Mouse (Mus musculus) frontal cortex, adult 2 months (tissue): Measurements from ENCODE around the gene Nipa2. TPM values are rescaled to one million over a fixed set of nuclear protein-coding genes. Genes with fewer than 3 reads are reported as not detected.
A peak's percentile ranks its signal among the peaks of the same experiment; 100 is the strongest.
"Not testable (repeated sequence)": the region's sequence is repeated elsewhere in the genome, so short reads cannot be mapped to it uniquely, and the experiment has no call there.

Source experiments
- DNase-seq, 2 experiments: peaks; one replicate each; pipeline ENCODE4 v3.0.0; 2022; ENCODE audit warnings: low spot score in 1 of 2; ENCODE audit errors: extremely low spot score in 1 of 2
- polyA plus RNA-seq: library from polyadenylated mRNA; depleted of rRNA; stranded (reverse); fragments of >200 nt; gene quantifications from 2 replicates; pipeline ENCODE4 v1.2.3, GENCODE M21; 2012; rRNA removed

Gene Nipa2
- polyA plus RNA-seq, 1 experiment: 25.8 TPM

- no peak for DNase-seq
These were observed 6.2 kb downstream of the Nipa2 start for GRCm38 (mm10) chr7:55956054-55956453.

GRCm38 (mm10) chr7:55938341-55938740 is 23.9 kb downstream of the Nipa2 start:
- DNase-seq: no peak

- DNase-seq: no peak
These were observed 27.3 kb downstream of the Nipa2 start for GRCm38 (mm10) chr7:55935025-55935424.

- no peak for DNase-seq
These were observed 33.6 kb downstream of the Nipa2 start for GRCm38 (mm10) chr7:55928649-55929048.

DNA sequence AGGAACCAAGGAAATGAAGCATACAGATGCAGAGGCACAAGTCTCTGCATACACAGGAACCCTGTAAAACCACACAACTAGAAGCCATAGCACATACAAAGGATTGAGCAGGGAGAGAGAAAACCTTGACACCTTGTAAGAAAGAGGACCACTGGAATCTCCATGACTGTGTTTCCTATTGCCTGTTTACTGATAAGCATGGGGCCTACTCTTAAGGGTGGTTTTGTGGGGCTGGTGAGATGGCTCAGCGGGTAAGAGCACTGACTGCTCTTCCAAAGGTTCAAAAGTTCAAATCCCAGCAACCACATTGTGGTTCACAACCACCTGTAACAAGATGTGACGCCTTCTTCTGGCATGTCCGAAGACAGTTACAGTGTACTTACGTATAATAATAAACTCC is 35.0 kb downstream of the Nipa2 start:
- DNase-seq: no peak

DNA sequence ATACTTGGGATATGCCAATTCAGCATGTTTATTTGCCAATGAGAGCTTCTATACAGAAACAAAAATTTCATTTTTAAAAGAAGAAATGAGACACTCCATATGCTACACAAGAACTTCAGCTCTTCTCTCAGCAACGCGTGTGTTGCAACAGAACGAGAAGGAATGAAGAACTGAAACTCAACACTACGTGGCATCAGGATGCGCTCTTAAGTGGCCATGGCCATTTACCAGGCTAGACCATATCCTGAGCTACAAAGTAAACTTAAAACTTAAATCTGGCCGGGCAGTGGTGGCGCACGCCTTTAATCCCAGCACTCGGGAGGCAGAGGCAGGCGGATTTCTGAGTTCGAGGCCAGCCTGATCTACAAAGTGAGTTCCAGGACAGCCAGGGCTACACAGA is 43.9 kb downstream of the Nipa2 start:
- not testable (repeated sequence) for DNase-seq

- DNase-seq: no peak
These were observed 50.2 kb downstream of the Nipa2 start for GRCm38 (mm10) chr7:55912118-55912517.

- peak in 1 of 2 experiments; percentile 25 for DNase-seq
These were observed 50.9 kb downstream of the Nipa2 start for GRCm38 (mm10) chr7:55911371-55911770.

DNA sequence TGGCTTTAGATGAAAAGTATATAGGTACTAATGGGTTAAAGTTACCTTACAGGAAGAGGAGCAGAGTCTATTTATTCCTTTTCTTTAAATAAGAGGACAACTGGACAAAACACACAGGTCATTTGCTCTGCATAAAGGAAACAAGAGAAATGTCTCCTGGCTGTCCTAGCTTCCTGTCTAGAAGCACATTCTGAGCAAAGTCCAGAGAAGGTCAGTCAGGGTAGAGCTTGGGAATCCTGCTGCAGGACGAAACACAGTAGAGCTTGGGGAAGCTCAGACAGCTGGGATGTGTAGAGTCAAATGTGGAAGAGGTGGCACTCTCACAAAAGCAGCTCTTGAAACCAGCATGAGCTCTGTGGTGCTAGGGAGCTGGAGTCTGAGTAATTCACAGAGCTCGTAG is 51.9 kb downstream of the Nipa2 start:
- no peak for DNase-seq

- DNase-seq: no peak
These were observed 52.8 kb downstream of the Nipa2 start for GRCm38 (mm10) chr7:55909519-55909918.

GRCm38 (mm10) chr7:55905449-55905848 is 56.8 kb downstream of the Nipa2 start:
- no peak for DNase-seq

DNA sequence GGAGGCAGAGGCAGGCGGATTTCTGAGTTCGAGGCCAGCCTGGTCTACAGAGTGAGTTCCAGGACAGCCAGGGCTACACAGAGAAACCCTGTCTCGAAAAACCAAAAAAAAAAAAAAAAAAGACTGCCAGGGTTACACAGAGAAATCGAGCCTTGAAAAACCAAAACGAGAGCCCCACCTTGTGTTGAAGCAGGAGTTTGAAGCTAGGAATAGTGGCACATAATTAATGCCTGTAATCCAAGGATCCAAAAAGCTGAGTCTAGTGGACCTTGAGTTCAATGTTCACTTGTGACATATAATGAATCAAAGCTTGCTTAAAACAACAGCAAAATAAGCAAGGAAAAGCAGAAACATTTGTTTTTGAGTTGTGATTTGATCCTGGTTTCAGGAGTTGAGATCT is 58.5 kb downstream of the Nipa2 start:
- DNase-seq: no peak

GRCm38 (mm10) chr7:55891797-55892196 is 70.5 kb downstream of the Nipa2 start:
- DNase-seq: peak in 1 of 2 experiments; percentile 36

GRCm38 (mm10) chr7:55890731-55891130 is 71.5 kb downstream of the Nipa2 start:
- DNase-seq: peak in 1 of 2 experiments; percentile 45

DNA sequence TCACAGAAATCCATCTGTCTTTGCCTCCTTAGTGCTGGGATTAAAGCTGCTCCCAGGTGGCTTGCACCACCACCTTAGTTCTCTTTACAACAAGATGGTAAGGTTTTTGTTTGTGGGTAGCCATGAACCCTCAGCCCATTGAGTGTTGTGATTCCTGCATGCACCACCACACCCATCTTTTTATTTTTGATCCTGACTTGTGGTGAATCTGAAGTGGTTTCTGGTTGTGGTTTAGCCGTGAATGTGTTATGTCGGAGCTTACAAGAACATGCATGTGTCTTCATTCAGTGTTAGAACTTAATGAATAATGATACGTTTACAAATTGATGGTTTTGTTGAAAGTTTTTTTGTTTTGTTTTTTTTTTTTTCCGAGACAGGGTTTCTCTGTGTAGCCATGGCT is 72.3 kb downstream of the Nipa2 start:
- no peak for DNase-seq

GRCm38 (mm10) chr7:55888603-55889002 is 73.7 kb downstream of the Nipa2 start:
- no peak for DNase-seq

Other genes starting within 250 kb of the Nipa2 start
- 20.5 and 33.1 TPM in 2 replicates for gene Siglech, start 194.3 kb downstream of the Nipa2 start, polyA plus RNA-seq
- gene Tubgcp5, start 168.3 kb downstream of the Nipa2 start, polyA plus RNA-seq: 20.6 and 25.0 TPM in 2 replicates
- 56.4 and 62.3 TPM in 2 replicates for gene Cyfip1, start 120.7 kb downstream of the Nipa2 start, polyA plus RNA-seq
- 23.8 and 31.2 TPM in 2 replicates for gene Nipa1, start 57.5 kb upstream of the Nipa2 start, polyA plus RNA-seq
- gene Herc2, start 87.7 kb upstream of the Nipa2 start, polyA plus RNA-seq: 44.6 and 46.0 TPM in 2 replicates